Mouse (Mus musculus): ENCODE measurements around the gene Cuedc2.

The Cuedc2 gene

GRCm38 (mm10) chr19:46338331-46338936 is at the start of gene Cuedc2:
Cuedc2 (minus strand) TSS chr19:46338702.
- DNase-seq, result peak; percentile 99

DNA sequence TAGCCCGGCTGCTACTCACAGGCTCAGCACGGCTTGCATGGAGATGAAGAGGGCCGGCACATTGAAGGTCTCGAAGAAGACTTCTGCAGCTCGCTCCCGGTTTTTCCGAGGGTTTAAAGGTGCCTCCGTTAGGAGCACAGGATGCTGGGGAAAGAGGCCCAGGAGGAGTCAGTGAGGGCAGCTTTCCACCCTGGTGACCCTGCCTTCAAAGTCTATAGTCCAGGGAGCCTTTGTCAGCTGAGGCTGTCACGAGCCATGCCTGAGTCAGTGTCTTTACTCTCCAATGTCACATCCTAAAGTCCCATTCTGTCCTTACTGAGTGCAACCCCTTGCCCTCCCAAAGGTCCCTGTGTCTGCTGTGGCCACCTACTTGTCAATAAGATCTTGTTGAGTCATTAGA is 43.8 kb upstream of the Cuedc2 start:
- DNase-seq, result peak; percentile 59

DNA sequence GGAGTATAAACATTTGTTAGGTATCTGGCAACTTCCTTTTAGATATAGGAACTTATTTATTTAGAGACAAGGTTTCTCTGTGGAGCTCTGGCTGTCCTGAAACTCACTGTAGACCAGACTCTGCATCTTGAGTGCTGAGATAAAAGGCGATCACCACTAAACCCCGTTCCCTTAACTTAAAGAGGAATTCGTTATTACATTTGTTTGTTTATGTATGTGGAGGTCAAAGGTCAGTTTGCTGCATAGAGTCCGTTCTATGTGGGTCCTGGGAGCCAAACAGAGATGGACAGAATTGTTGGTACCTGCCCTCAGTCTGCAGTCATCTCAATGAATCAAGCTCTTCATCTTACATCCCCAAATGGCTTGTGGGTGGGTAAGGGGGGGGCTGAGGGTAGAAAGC is 37.4 kb upstream of the Cuedc2 start:
- no peak for DNase-seq

- DNase-seq, result no peak
Observed at GRCm38 (mm10) chr19:46375489-46375888, 37.0 kb upstream of the Cuedc2 start.

DNA sequence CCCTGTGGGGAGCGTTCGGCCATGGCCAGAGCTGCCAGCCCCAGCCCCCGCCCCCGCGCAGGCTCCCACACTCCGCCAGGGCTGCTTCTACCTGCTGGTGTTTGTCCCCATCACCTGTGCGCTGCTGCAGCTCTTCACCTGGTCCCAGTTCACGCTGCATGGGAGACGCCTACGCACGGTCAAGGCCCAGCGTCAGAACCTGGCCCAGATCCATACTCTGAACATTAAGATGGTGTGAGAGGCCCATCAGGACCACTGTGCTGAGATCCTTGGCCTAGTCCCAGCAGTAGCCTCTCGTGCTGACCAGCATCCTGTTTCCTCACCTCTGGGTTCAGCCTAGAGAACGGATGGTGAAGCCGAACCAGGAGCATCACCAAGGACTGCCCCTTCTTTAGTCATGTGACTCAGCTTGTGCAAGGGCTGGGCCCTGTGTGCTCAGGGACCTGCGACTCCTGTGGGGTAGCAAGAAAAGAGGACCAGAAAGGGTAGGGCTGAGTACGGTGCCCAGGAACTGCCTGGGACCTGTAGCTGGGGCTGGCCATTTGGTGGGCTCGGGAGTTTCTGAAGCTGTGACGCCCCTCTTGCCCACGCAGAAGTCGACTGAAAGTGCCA is 36.1 kb upstream of the Cuedc2 start:
- DNase-seq, result no peak

- peak; percentile 72 for DNase-seq
Observed at GRCm38 (mm10) chr19:46369204-46369603, 30.7 kb upstream of the Cuedc2 start.

DNA sequence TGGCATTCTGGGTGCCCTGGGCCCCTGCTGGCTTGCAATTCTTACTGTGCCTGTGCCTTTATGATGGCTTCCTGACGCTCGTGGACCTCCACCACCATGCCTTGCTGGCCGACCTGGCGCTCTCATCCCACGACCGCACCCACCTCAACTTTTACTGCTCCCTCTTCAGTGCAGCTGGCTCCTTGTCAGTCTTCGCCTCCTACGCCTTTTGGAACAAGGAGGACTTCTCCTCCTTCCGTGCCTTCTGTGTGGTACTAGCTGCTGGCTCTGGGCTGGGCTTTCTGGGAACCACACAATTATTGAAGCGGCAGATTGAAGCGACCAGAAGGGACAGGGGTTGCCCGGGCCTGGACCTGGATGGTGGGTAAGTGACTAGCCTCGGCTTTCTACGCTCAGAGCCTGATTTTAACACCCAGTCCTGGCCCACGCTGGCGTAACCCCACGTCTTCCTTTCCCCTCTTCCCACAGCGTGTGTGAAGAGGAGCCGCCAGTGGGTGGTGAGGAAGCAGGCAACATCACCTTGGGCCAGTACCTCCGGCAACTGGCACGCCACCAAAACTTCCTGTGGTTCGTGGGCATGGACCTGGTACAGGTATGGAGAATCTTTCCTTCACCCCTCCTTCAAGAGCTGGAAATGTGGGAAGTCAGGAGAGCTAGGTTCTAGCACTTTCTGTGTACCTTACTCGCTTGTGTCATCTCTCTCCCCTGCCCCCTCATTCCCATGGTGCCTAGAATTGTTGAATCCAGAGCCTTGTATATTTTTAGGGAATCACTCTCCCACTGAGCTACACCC is 29.5 kb upstream of the Cuedc2 start:
- no peak for DNase-seq

DNA sequence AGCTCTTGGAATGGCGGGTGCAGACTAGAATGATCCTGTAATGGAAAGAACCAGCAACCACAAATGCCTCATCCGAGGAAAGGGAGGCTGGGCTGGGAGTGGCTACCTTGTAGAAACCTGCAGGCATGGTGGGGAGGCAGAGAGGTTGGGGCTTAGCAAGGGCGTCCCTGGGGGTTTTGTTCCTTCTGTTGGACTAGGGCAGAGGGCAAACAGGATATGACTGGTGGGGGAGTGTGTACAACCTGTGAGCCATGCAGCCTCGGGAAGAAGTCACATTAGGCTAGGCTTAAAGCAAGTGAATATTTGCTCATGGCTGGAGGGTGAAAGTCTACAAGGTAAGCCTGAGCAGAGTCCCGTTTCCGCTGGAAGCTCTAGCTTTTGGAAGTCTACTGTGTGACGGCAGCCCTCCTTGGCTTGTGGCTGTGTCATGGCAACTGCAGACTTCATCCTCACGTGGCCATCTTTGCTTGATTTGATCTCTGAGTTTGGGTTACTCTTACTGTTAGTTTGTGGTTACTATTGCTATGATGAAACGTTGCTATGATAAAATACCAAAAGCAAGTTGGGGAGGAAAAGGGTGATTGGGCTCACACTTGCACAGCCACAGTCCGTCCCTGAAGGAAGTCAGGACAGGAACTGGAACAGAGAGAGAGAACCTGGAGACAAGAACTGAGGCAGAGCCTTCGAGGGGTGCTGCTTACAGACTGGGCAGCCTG is 24.9 kb upstream of the Cuedc2 start:
- DNase-seq, result no peak

DNA sequence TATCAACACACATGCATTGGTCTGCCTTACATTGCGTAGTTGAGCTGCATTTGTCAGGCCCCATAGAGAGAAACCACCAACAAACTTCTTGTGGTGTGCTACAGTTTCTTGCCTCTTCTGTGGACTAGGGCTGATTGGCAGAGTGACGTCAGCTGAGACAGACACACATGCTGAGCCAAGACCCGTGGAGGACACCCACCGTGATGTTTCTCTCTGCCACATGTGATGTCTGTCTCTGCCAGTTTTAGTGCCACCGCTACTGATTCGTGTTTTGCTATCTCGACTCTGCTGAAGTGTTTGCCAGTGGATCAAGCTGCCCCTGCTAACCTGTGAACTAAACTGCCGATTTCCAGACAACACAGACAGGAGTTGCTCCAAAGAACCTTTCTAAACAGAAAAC is 23.6 kb upstream of the Cuedc2 start:
- no peak for DNase-seq

DNA sequence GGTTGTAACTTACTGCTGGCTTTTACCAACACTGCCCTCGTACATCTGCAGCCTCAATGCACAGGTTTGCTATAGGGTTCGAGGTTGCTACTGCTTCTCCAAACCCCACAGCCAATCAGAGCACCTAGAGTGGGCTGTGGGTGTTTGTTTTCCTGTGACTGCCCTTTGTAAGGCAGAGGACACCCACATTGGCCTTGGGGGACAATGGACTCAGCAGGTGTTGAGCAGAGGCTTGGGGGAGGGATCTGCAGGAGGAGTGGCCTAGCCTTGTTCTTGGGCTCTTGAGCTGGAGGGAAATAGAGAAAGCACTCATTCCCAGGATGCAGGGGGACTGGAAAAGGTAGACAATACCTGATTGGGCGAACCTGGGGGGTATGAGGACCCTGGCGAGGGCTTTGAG is 19.9 kb upstream of the Cuedc2 start:
- no peak for DNase-seq

DNA sequence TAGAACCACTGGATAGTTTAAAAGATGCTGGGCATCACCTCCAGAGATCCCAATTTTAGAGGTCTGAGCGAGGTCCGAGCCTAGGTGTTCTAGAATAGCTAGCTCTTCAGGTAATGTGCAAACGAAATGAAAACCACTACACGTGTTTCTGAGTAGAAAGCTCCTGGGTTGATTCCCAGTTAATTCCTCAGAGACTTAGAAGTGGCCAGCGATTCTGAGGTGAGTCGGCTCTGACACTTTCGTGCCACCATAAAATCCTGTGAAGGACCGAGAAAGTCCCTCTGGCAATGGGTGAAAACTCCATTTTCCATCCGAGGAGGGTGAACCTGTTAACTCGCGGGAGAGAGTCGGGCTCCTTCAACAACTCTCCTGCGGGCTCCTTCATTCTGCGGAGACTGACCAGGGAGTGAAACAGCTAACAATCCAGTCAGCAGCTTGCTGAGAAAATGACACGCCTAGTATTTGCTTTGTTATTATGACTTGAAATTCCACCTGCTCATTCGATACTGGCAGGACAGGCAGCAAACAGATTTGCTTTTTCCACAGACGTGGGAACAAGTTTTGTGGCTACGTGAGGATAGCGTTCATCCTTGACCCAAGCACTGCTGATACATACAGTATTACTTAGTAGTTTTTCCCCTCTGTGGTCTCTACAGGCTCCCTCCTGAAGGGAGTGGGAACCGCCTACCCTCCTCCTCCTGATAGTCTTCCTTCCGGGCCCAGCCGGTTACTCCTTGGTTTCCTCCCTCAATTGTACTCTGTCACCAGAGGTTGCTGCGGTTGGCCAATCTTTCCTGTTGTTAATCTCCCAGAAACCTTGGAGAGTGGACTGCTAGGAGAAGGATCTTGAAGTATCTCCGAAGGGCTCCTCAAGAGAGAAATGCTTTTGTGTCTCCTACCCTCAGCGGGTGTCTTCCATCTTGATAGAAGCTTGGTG is 19.1 kb upstream of the Cuedc2 start:
- no peak for DNase-seq

- peak; percentile 92 for DNase-seq
Observed at GRCm38 (mm10) chr19:46356701-46357138, 18.2 kb upstream of the Cuedc2 start.

- DNase-seq, result no peak
Observed at GRCm38 (mm10) chr19:46350168-46350932, 11.8 kb upstream of the Cuedc2 start, which contains the start of gene 2310034G01Rik. 2310034G01Rik (minus strand) TSS chr19:46350302.

- DNase-seq, result no peak
Observed at GRCm38 (mm10) chr19:46349550-46349949, 11.0 kb upstream of the Cuedc2 start.

GRCm38 (mm10) chr19:46348761-46349458 is 10.4 kb upstream of the Cuedc2 start:
- peak; percentile 53 for DNase-seq

DNA sequence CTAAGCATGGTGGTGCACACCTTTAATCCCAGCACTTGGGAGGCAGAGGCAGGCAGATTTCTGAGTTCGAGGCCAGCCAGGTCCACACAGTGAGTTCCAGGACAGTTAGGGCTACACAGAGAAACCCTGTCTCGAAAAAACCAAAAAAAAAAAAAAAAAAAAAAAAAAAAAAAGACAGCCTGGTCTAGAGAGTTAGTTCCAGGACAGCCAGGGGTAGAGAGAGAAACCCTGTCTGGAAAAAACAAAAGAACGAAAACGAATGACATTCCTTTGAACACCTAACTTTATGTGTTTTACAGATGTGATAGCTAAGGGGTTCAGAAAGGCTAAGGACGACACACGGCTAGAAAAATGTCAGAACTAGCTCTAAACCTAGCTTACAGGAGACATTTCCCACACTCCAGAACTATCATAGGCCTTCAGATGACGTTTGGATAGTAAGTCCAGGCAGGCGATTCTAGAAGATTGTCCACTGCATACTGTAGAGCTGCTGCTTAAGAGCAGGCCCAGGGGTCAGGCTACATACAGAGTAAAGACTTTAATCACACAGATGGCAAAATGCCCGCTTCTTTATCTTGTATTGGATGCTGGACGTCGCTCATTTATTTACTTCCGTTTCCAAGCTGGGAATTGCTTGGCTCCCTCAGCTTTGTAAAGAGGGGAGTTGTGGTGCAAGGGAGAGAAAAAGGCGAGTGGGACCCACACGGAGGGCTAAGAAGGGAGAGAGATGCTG is 9.6 kb upstream of the Cuedc2 start:
- DNase-seq, result no peak

DNA sequence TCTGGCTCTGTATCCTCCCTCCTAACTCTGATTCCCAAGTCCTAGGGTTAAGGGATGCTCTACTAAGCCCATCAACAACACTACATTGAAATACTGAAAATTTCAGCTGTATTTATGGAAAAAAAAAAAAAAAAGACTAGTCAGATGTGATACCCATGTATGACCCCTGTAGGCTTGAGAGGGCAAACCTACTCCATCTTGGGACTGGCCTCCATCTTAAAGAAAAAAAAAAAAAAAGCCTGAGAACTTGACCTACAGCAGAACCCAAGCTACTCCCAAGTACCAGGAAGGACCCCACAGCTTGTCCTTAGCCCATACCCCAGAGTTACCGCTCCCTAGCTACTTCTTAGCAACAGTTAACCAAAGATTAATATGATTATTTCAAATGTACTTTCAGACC is 8.6 kb upstream of the Cuedc2 start:
- DNase-seq, result no peak

DNA sequence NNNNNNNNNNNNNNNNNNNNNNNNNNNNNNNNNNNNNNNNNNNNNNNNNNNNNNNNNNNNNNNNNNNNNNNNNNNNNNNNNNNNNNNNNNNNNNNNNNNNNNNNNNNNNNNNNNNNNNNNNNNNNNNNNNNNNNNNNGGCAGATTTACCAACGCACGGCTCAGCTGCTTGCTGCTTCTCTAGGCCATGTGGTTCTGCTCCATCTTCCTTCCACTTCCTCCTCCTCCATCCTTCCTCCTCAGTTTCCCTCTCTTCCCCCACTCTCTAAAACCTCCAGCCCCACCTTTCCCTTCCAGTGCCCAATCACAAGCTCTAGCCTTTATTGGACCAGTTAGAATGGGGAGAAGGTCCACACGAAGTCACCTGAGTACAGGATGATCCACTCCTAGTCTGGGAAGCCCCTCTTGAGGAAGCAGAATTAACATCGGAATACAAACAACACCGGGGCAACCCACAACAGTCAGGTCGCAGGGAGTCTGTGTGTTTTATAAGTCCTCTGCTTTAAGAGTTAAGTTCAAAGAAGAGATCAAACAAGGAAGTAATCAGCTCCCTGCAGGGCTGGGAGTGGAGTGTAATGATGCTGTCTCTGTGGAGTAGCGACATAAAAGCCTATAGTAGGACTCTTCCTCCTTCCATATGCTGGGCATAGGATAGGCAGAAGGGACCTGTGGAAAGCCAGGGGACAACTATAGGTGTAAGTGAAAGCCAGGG is 6.4 kb upstream of the Cuedc2 start:
- DNase-seq, result no peak

DNA sequence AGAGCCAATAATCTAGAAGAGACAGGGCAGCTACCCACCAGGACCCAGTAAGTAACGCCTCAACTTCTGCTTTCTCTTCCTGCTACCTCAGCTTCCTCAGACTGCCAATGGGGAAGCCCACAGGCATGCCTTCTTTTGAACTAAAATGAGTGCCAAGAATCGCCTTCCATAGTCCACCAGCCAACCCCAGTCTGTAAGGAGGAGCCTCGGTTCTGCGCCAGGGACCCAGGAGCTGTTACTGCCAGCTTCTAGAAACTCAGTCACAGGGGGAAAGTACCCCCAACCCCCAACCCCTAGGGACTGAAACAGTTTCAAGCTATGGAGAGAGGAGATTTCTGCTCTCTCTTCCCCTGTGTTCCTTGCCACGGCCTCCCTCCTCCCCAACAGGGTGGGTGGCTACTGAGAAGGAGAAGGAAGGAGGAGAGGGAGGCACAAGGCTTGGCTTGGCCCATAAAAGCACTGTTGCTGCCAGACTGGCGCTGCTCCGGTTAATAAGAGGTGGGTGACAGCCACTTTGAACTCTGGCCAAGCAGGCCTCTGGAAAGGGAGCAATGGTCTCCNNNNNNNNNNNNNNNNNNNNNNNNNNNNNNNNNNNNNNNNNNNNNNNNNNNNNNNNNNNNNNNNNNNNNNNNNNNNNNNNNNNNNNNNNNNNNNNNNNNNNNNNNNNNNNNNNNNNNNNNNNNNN is 927 bp upstream of the Cuedc2 start:
- DNase-seq, result peak; percentile 35

All from kidney, adult 9 months (tissue).